15 mouse cellular contexts compared by ENCODE assay signal in genomic region chr16:34490506-34490905, GRCm38 (mm10).
DNase-seq lines count a peak whose midpoint lies in the region; ATAC-seq and TF ChIP-seq lines count a peak whose summit lies in the region.
"Had no signal": no experiment of that assay in that cellular context is flagged by ENCODE, and none has a peak within 500 bp of the region (broad histone marks: within the 10 kb centered on the region; RNA-seq: fewer than 3 reads in every experiment).

No protein-coding gene starts in this region.

- no peak overlapping the region for H3K4me2 ChIP-seq in embryonic facial prominence, embryonic 13.5 days
- peak overlapping the region; percentile 37 for H3K4me2 ChIP-seq in heart, embryonic 12.5 days
- H3K4me2 ChIP-seq in liver, postnatal 0 days (ENCODE audit: low read depth, low read length) = no peak overlapping the region

- 46% methylated on average over 8 of the region's 8 CpGs for WGBS in embryonic facial prominence, embryonic 13.5 days
- 53% methylated on average over 8 of the region's 8 CpGs for WGBS in embryonic facial prominence, embryonic 10.5 days
- WGBS in kidney, adult 2 months = 22% methylated on average over 8 of the region's 8 CpGs
- 26% methylated on average over 8 of the region's 8 CpGs for WGBS in heart, embryonic 12.5 days
- 51% methylated on average over 8 of the region's 8 CpGs for WGBS in liver, postnatal 0 days (ENCODE audit: insufficient replicate concordance)

- H3K27ac ChIP-seq in embryonic facial prominence, embryonic 13.5 days = 0 out of 2 replicates have a peak overlapping the region, but pooled peaks have one; percentile 4
- H3K27ac ChIP-seq in embryonic facial prominence, embryonic 10.5 days (replicated peaks) = no peak overlapping the region
- no peak overlapping the region for H3K27ac ChIP-seq in kidney, adult 2 months (ENCODE audit: insufficient read depth, low read depth, low read length)
- H3K27ac ChIP-seq in heart, embryonic 12.5 days (ENCODE audit: poor library complexity, severe bottlenecking) = peak overlapping the region; percentile 67
- no peak overlapping the region for H3K27ac ChIP-seq in liver, postnatal 0 days (ENCODE audit: low read depth)
- H3K27ac ChIP-seq: hindbrain, postnatal 0 days had no signal

- H3K4me3 ChIP-seq in embryonic facial prominence, embryonic 13.5 days = no peak overlapping the region
- H3K4me3 ChIP-seq in embryonic facial prominence, embryonic 10.5 days = no peak overlapping the region
- H3K4me3 ChIP-seq in kidney, adult 2 months (ENCODE audit: insufficient read depth, low read depth, low read length) = no peak overlapping the region
- no peak overlapping the region for H3K4me3 ChIP-seq in heart, embryonic 12.5 days
- no peak overlapping the region for H3K4me3 ChIP-seq in liver, postnatal 0 days (ENCODE audit: low read depth, low read length)
- H3K4me3 ChIP-seq: erythroblast, embryonic 14.5 days had no signal

- DNase-seq in embryonic facial prominence, embryonic 10.5 days (ENCODE audit: low spot score) = no peak
- DNase-seq in kidney, postnatal 14 days = peak; percentile 16
- no peak for DNase-seq in kidney, adult 2 months
- peak; percentile 4 for DNase-seq in ES-CJ7 (ENCODE audit: low read depth, low spot score)
- DNase-seq in liver, postnatal 0 days = no peak
- DNase-seq in ovary, postnatal 10 days (ENCODE audit: low spot score) = no peak
- DNase-seq: cerebellum, postnatal 36 days; liver; lung, postnatal 4 days; thymus, adult 18-20 months had no signal

- no peaks in the 10 kb centered on the region for H3K9me3 ChIP-seq in embryonic facial prominence, embryonic 13.5 days
- H3K9me3 ChIP-seq in embryonic facial prominence, embryonic 10.5 days = no peaks in the 10 kb centered on the region
- no peaks in the 10 kb centered on the region for H3K9me3 ChIP-seq in heart, embryonic 12.5 days (replicated peaks)
- no peaks in the 10 kb centered on the region for H3K9me3 ChIP-seq in liver, postnatal 0 days (ENCODE audit: low read length)

- TF ChIP-seq CTCF in kidney, adult 2 months (conservative IDR thresholded peaks at IDR 0.05; ENCODE audit: insufficient read depth, insufficient read length, low read depth, low read length) = no peak
- TF ChIP-seq CTCF in liver, postnatal 0 days (IDR thresholded peaks at IDR 0.05; ENCODE audit: low read depth) = no peak

- H3K9ac ChIP-seq in embryonic facial prominence, embryonic 13.5 days = no peak overlapping the region
- no peak overlapping the region for H3K9ac ChIP-seq in heart, embryonic 12.5 days
- no peak overlapping the region for H3K9ac ChIP-seq in liver, postnatal 0 days (replicated peaks)

- no peak for TF ChIP-seq EP300 in liver, postnatal 0 days (IDR thresholded peaks at IDR 0.05; ENCODE audit: low read depth)

- ATAC-seq in embryonic facial prominence, embryonic 13.5 days (ENCODE audit: insufficient number of reproducible peaks, insufficient read depth, low FRiP score, low TSS enrichment, low read depth) = 0 out of 2 replicates have a peak, but pooled peaks have one; percentile 49
- no peak; the same call in 1 of the 2 replicates for ATAC-seq in heart, embryonic 12.5 days (ENCODE audit: insufficient number of reproducible peaks, low FRiP score)
- no peak for ATAC-seq in liver, postnatal 0 days
- ATAC-seq: hindbrain, postnatal 0 days; Patski had no signal

- no peaks in the 10 kb centered on the region for H3K27me3 ChIP-seq in embryonic facial prominence, embryonic 13.5 days
- H3K27me3 ChIP-seq in embryonic facial prominence, embryonic 10.5 days (replicated peaks; ENCODE audit: low read depth, poor library complexity, severe bottlenecking) = no peaks in the 10 kb centered on the region
- H3K27me3 ChIP-seq in kidney, adult 2 months (replicated peaks; ENCODE audit: control insufficient read depth, insufficient read depth, low read length) = no peaks in the 10 kb centered on the region
- H3K27me3 ChIP-seq in heart, embryonic 12.5 days (replicated peaks) = no peaks in the 10 kb centered on the region
- no peaks in the 10 kb centered on the region for H3K27me3 ChIP-seq in liver, postnatal 0 days (ENCODE audit: insufficient read depth, low read length)
- H3K27me3 ChIP-seq: Patski had no signal

- no peaks in the 10 kb centered on the region for H3K36me3 ChIP-seq in embryonic facial prominence, embryonic 13.5 days
- H3K36me3 ChIP-seq in embryonic facial prominence, embryonic 10.5 days (replicated peaks) = no peaks in the 10 kb centered on the region
- H3K36me3 ChIP-seq in kidney, adult 2 months (ENCODE audit: control insufficient read depth, insufficient read depth, low read length) = no peaks in the 10 kb centered on the region
- H3K36me3 ChIP-seq in heart, embryonic 12.5 days = no peaks in the 10 kb centered on the region
- no peaks in the 10 kb centered on the region for H3K36me3 ChIP-seq in liver, postnatal 0 days (replicated peaks; ENCODE audit: insufficient read depth, low read length)

- H3K4me1 ChIP-seq in embryonic facial prominence, embryonic 13.5 days = peaks cover 45% of the 10 kb centered on the region
- H3K4me1 ChIP-seq in embryonic facial prominence, embryonic 10.5 days = peaks cover 42% of the 10 kb centered on the region
- 0 out of 2 replicates have a peak, but pooled peaks cover 5% of the 10 kb centered on the region for H3K4me1 ChIP-seq in kidney, adult 2 months (ENCODE audit: control insufficient read depth, insufficient read depth, low read length)
- peaks cover 44% of the 10 kb centered on the region for H3K4me1 ChIP-seq in heart, embryonic 12.5 days (replicated peaks)
- no peaks in the 10 kb centered on the region for H3K4me1 ChIP-seq in liver, postnatal 0 days (ENCODE audit: insufficient read depth)

- no peak for TF ChIP-seq POLR2A in kidney, adult 2 months (IDR thresholded peaks at IDR 0.05; ENCODE audit: low read depth, low read length)

Comparison
In these comparisons a context has a peak if more than half of its experiments do, and no peak if none do; other contexts are left out.
1. H3K27ac ChIP-seq: peak in embryonic facial prominence, embryonic 13.5 days (single experiment) and heart, embryonic 12.5 days (single experiment); none in embryonic facial prominence, embryonic 10.5 days (single experiment), kidney, adult 2 months (single experiment) and liver, postnatal 0 days (single experiment).
2. DNase-seq: peak in kidney, postnatal 14 days (single experiment) and ES-CJ7 (single experiment); none in embryonic facial prominence, embryonic 10.5 days (single experiment), kidney, adult 2 months (single experiment), liver, postnatal 0 days (single experiment) and ovary, postnatal 10 days (single experiment).